Mouse (Mus musculus): ENCODE data around the gene Fis1. TPM values are rescaled to one million over a fixed set of nuclear protein-coding genes. Genes with fewer than 3 reads are reported as not detected.
A peak's percentile ranks its signal among the peaks of the same experiment; 100 is the strongest.
"Not testable (repeated sequence)": the region's sequence is repeated elsewhere in the genome, so short reads cannot be mapped to it uniquely, and the experiment has no call there.

Fis1 gene
- total RNA-seq, 2 experiments from 2014 or later, result 150 to 163 TPM

DNA sequence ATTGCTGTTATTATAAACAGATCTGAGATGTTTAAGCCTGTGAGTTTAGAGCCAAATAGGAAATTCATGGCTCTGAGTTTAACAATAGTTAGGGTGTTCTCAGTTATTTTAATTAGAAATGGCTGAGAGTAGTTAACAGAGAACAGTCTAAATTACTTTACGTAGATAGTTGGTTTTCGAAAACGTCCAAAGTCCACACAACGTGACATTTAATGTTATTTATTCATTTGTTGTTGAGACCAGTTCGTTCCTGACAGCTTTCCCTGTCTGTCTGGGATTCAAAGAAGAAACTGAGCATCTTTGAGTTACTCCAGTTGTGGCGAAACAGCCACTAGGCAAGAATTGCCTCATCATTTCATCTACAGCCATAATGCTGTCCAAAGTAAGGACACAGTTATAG is 13.0 kb upstream of the Fis1 start:
- DNase-seq (ENCODE audit: low spot score in 2 of 2), result not testable (repeated sequence)

- DNase-seq (ENCODE audit: low spot score in 2 of 2), result no peak
Observed at GRCm38 (mm10) chr5:136940845-136941560, 12.1 kb upstream of the Fis1 start.

DNA sequence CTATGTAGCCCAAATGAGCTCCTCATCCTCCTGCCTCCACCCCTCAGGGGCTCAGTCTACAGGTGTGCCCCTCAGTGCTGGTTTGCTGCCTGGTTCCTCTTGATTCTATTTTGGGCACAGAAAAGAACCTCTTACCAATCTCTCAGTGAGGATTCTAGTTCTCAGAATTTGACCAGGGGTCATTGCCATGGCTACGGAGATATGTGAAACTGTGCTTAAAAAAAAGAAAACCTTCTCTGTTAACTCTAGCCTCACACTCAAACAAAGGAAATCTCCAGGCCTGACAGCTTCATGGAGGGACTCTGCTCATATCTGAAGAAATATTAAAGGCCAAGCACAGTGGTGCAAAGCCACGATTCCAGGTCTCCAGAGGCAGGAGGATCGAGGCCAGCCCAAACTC is 10.3 kb upstream of the Fis1 start:
- DNase-seq (ENCODE audit: low spot score in 2 of 2), result no peak

GRCm38 (mm10) chr5:136943382-136943781 is 9.7 kb upstream of the Fis1 start:
- DNase-seq (ENCODE audit: low spot score in 2 of 2), result no peak

DNA sequence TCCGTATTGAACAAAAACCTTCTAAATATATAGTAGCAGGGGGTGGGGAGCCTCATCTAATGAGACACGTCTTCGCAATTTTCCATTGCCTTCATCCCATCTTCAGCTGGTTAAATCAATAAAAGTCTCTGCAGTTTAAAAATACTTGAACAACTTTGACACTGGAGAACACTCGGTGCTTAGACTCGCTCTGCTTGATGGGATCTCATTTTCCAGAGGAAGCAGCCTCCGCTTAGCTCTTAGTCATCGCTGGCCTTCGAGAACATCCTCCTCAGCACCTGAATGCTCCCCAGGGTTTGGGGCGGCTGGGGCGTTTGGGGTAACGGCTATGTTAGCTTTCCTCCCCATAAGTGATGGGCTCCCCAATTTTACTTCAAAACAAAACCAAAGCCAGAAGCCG is 8.0 kb upstream of the Fis1 start:
- no peak for DNase-seq (ENCODE audit: low spot score in 2 of 2)

- DNase-seq (ENCODE audit: low spot score in 2 of 2), result no peak
Observed at GRCm38 (mm10) chr5:136947874-136948273, 5.2 kb upstream of the Fis1 start.

DNA sequence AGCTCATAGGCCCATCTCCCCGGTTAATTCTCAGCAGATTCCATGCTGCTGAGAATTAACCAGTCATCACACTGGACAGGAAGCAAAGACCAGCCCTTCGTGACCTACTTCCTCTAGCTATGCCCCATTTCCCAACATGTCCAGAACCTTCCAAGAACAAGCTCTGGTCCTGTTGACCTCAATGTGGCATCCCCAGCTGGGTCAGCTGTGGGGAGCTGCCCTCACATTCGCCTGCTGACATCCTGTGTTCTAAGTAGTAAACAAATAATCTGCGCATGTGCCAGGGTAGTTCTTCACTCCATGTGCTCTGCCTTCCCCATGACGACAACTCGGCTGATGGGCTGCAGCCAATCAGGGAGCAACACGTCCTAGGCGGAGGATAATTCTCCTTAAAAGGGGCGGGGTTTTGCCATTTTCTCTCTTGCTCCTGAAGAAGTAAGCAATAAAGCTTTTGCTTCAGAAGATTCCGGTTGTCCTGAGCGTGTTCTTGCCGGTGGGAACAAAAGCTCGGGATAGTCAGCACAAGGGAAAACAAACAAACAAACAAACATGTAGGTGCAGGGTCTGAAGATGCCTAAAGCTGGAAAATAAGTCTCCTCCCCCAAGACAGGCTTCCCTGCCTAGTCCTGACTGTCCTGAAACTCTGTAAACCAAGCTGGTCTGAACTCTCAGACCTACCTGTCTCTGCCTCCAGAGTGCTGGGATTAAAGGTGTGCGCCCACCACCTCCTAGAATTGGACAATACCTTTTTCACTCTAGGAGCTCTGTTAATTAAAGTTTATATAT is 3.3 kb upstream of the Fis1 start:
- DNase-seq (ENCODE audit: low spot score in 2 of 2), result not testable (repeated sequence)

- DNase-seq (ENCODE audit: low spot score in 2 of 2), result no peak
Observed at GRCm38 (mm10) chr5:136950521-136950920, 2.6 kb upstream of the Fis1 start.

DNA sequence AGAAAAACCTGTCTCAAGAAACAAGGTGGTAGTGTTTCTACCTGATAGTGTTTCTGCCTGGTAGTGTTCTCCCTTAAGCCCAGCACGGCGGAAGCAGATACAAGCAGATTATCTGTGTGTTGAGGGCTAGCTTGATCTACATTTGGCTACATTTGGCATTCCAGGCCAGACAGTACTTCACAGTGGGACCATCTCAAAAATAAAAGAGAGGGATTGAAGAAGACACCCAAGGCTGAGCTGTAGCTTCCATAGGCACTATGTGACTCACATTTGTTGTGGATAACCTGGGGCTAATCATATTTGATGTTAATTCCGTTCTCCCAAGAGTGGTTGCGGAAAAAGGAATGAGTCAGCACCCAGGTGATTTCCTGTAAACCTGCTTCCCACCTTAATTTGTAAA is 922 bp upstream of the Fis1 start:
- DNase-seq (ENCODE audit: low spot score in 2 of 2), result no peak

GRCm38 (mm10) chr5:136953440-136953951 is 421 bp downstream of the Fis1 start:
- DNase-seq (ENCODE audit: low spot score in 2 of 2), result peak in 1 of 2 experiments; percentile 32

GRCm38 (mm10) chr5:136955622-136956021 is 2.5 kb downstream of the Fis1 start:
- DNase-seq (ENCODE audit: low spot score in 2 of 2), result no peak

DNA sequence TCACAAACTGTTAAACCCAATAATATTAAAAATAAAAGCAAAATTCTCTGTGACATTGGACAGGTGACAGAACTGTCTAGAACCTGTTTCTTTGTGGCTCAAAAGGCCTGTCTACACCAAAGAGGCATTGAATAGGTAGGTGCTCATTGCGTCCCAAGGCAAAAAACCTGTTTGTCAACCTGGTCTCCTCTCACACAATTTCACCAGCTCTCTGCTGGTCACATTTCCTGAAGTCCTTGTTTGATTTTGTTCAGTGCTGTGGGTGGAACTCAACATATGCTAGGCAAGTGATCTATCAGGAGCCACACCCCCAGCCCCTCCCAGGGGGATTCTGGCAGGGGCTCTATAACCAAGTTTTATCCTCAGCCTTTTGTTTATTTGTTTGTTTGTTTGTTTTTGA is 4.2 kb downstream of the Fis1 start:
- DNase-seq (ENCODE audit: low spot score in 2 of 2), result no peak

- no peak for DNase-seq (ENCODE audit: low spot score in 2 of 2)
Observed at GRCm38 (mm10) chr5:136958991-136959605, 6.0 kb downstream of the Fis1 start.

DNA sequence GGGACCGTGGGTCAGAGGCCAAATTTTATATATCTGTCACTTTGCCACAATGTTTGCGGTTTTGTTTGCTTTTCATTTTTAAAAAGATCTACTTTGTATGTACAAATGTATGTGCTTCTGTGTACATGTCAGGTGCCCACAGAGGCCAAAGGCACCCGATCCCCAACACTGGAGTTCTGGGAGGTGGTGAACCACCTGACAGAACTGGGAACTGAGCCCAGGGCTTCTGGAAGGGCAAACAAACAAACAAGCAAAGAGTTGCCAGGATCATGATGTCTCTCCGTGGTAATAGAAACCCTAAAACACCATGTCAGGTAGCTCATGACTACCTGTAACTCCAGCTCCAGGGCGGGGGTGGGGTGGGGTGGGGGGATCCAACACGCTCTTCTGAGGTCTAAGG is 7.0 kb downstream of the Fis1 start:
- no peak for DNase-seq (ENCODE audit: low spot score in 2 of 2)

DNA sequence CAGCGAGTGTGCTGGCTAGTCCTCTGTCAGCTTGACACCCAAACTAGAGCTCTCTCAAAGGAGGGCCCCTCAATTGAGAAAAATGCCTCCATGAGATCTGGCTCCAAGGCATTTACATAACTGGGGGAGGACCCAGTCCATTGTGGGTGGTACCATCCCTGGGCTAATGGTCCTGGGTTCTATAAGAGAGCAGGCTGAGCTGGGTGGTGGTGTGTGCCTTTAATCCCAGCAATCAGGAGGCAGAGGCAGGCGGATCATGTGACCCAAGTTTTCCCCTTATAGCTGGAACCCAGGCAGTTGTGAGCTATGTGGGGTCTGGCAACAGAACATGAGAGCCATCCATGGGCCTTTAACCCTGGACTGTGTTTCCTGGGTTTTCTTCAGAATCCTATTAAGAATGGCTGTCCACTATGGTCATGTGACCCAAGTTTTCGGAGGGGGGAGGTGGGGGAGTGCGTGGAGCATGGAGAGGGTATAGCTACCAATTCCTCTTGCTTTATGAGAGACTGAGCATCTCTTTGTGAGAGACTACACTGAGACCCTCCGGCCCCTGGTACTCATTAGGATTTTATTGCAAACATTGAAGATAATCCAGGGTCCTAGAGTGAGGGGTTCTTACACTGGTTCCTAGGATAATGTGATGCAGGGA is 8.4 kb downstream of the Fis1 start:
- DNase-seq (ENCODE audit: low spot score in 2 of 2), result no peak

DNA sequence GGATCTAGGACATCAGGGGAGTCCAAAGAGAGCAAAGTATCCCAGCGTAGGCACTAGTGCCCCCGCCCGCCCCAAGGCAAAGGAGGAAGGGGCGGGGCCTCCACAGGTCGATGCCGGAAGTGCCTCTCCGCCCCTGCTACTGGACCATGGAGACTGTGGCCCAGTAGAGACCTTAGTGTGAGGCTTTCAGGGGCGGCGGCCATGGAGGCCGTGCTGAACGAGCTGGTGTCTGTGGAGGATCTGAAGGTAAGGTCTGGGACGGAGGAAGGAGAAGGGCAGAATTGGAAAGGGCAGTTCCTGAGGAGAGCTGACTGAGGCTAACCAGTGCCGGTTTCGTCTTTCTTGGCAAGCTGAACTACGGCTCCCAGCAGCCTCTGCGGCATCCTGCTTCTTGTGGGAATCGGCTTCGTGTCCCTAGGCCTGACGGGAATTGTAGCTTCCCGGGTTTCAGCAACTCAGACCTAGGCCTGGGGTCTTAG is 8.9 kb downstream of the Fis1 start:
- peak; percentile 69 to 90 for DNase-seq (ENCODE audit: low spot score in 2 of 2)

DNA sequence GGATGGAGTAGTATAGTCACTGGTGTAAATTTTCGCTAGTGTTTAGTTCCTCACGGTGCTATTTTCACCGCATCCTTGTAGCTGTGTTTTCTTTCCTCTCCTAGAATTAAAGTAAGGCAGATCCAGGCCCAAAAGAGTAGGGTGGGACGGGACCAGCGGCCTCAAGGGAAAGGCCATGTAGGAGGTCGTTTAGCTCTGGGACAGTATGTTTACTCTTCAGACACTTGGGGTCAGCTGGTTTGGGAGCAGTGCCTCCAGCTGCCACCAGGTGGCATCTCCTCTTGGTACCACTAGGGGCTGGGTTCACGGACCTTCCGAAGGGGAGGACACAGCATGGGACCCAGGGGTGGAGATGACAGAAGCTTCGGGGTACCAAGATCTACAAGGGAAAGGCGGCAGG is 9.4 kb downstream of the Fis1 start:
- peak; percentile 64 to 84 for DNase-seq (ENCODE audit: low spot score in 2 of 2)

- no peak for DNase-seq (ENCODE audit: low spot score in 2 of 2)
Observed at GRCm38 (mm10) chr5:136962966-136963540, 10.0 kb downstream of the Fis1 start.

DNA sequence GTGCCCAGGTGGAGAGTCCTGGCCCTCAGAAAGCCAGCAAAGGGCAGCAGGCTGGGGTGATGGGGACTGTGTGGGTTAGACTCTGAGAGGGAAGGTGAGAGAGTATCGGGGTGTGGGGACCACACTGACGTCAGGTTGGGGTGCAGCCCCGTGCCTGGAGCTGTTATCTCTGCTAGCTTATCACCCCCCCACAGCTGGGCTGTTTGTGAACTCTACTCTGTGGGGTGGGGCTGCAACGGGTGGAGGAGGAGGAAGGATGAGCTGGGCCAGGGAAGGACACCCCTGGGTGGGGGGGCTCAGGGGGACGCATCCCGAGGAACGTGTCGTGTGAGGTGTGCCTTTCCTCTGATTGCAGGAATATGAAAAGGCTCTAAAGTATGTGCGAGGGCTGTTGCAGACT is 12.1 kb downstream of the Fis1 start:
- no peak for DNase-seq (ENCODE audit: low spot score in 2 of 2)

- DNase-seq (ENCODE audit: low spot score in 2 of 2), result no peak
Observed at GRCm38 (mm10) chr5:136965686-136966085, 12.6 kb downstream of the Fis1 start.

- peak in 1 of 2 experiments; percentile 24 for DNase-seq (ENCODE audit: low spot score in 2 of 2)
Observed at GRCm38 (mm10) chr5:136966331-136966730, 13.3 kb downstream of the Fis1 start, which contains the start of gene Cldn15. TSS of gene Cldn15 (plus strand) at chr5:136966616.
